Mouse (Mus musculus): ENCODE results near the gene Fhl4. TPM values are rescaled to one million over a fixed set of nuclear protein-coding genes. Genes with fewer than 3 reads are reported as not detected.

Gene Fhl4
- total RNA-seq (2014; fragmentation: Nextera tagmentation) (1.5 and 1.7 TPM in 2 replicates), total RNA-seq (2017) (1.6 and 2.0 TPM in 2 replicates), polyA plus RNA-seq (2012) (0.04 TPM in 1 of 2 replicates, not detected in the other)

- TF ChIP-seq TAL1 (conservative IDR thresholded peaks at IDR 0.05; ENCODE audit: low read depth, low read length): no peak
- no peak for TF ChIP-seq GATA2 (IDR thresholded peaks at IDR 0.05; ENCODE audit: borderline replicate concordance, low read depth, low read length)
- TF ChIP-seq CTCF (IDR thresholded peaks at IDR 0.05; ENCODE audit: low read depth, low read length): no peak
- TF ChIP-seq POLR2AphosphoS5 (IDR thresholded peaks at IDR 0.05; ENCODE audit: insufficient replicate concordance, low read depth, low read length): no peak
- ATAC-seq (ENCODE audit: extremely low read depth, insufficient number of reproducible peaks, low FRiP score, poor library complexity, severe bottlenecking): peak; percentile 64
- peak; percentile 94 for DNase-seq (ENCODE audit: low spot score)
- Histone ChIP-seq H3K4me1 (ENCODE audit: insufficient read depth, low read depth, low read length) (peaks cover 24% of the 10 kb centered on the region), H3K9me3 (replicated peaks) (no peaks in the 10 kb centered on the region), H3K4me3 (ENCODE audit: low read depth, low read length) (peak within 1 kb of the TSS; percentile 88), H3K36me3 (replicated peaks) (peaks cover 4% of the 10 kb centered on the region), H3K27me3 (ENCODE audit: insufficient read depth, low read length) (no peaks in the 10 kb centered on the region; the same call in 1 of the 2 replicates)
These were observed at the start of gene Fhl4, which contains the start of gene Tmem263 for GRCm38 (mm10) chr10:85102247-85103084. Gene Fhl4 (minus strand): TSS chr10:85102495. Gene Tmem263 (plus strand): TSS chr10:85102627.

DNA sequence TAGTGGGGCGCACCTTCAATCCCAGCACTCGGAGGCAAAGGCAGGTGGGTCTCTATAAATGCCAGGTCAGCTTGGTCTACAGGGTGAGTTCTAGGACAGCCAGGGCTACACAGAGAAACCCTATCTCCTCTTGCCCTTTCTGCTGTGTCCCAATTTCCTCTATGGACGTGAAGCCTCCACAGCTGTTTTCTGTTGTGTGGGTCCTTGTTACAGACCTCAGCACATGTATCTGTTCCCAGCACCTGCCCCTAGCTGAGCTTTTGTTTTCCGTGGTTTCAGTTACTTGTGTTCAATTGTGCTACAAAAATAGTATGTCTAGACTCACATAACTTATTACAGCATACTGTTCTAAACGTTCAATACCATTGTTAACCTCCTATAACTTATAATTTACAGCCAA is 46.9 kb upstream of the Fhl4 start:
- Histone ChIP-seq H3K9me3 (replicated peaks) (no peaks in the 10 kb centered on the region), H3K4me1 (ENCODE audit: insufficient read depth, low read depth, low read length) (no peaks in the 10 kb centered on the region), H3K4me3 (ENCODE audit: low read depth, low read length) (no peak overlapping the region), H3K27me3 (ENCODE audit: insufficient read depth, low read length) (peaks cover 4% of the 10 kb centered on the region; the same call in 1 of the 2 replicates), H3K36me3 (replicated peaks) (no peaks in the 10 kb centered on the region)
- no peak for TF ChIP-seq POLR2AphosphoS5 (IDR thresholded peaks at IDR 0.05; ENCODE audit: insufficient replicate concordance, low read depth, low read length)
- TF ChIP-seq TAL1 (conservative IDR thresholded peaks at IDR 0.05; ENCODE audit: low read depth, low read length): no peak
- TF ChIP-seq CTCF (IDR thresholded peaks at IDR 0.05; ENCODE audit: low read depth, low read length): no peak
- no peak for TF ChIP-seq GATA2 (IDR thresholded peaks at IDR 0.05; ENCODE audit: borderline replicate concordance, low read depth, low read length)
- TF ChIP-seq GATA1 (IDR thresholded peaks at IDR 0.05; ENCODE audit: borderline replicate concordance, low read length): no peak
- no peak for DNase-seq (ENCODE audit: low spot score)
- ATAC-seq (ENCODE audit: extremely low read depth, insufficient number of reproducible peaks, low FRiP score, poor library complexity, severe bottlenecking): no peak

GRCm38 (mm10) chr10:85146282-85146681 is 44.0 kb upstream of the Fhl4 start:
- Histone ChIP-seq H3K4me1 (ENCODE audit: insufficient read depth, low read depth, low read length) (no peaks in the 10 kb centered on the region), H3K4me3 (ENCODE audit: low read depth, low read length) (no peak overlapping the region), H3K27me3 (ENCODE audit: insufficient read depth, low read length) (peaks cover 4% of the 10 kb centered on the region; the same call in 1 of the 2 replicates), H3K9me3 (replicated peaks) (no peaks in the 10 kb centered on the region), H3K36me3 (replicated peaks) (no peaks in the 10 kb centered on the region)
- no peak for DNase-seq (ENCODE audit: low spot score)
- no peak for ATAC-seq (ENCODE audit: extremely low read depth, insufficient number of reproducible peaks, low FRiP score, poor library complexity, severe bottlenecking)
- no peak for TF ChIP-seq POLR2AphosphoS5 (IDR thresholded peaks at IDR 0.05; ENCODE audit: insufficient replicate concordance, low read depth, low read length)
- TF ChIP-seq GATA2 (IDR thresholded peaks at IDR 0.05; ENCODE audit: borderline replicate concordance, low read depth, low read length): no peak
- no peak for TF ChIP-seq GATA1 (IDR thresholded peaks at IDR 0.05; ENCODE audit: borderline replicate concordance, low read length)
- TF ChIP-seq TAL1 (conservative IDR thresholded peaks at IDR 0.05; ENCODE audit: low read depth, low read length): no peak
- no peak for TF ChIP-seq CTCF (IDR thresholded peaks at IDR 0.05; ENCODE audit: low read depth, low read length)

GRCm38 (mm10) chr10:85141465-85141864 is 39.2 kb upstream of the Fhl4 start:
- Histone ChIP-seq H3K4me1 (ENCODE audit: insufficient read depth, low read depth, low read length) (no peaks in the 10 kb centered on the region), H3K36me3 (replicated peaks) (no peaks in the 10 kb centered on the region), H3K27me3 (ENCODE audit: insufficient read depth, low read length) (peaks cover 6% of the 10 kb centered on the region; the same call in 1 of the 2 replicates), H3K4me3 (ENCODE audit: low read depth, low read length) (no peak overlapping the region), H3K9me3 (replicated peaks) (no peaks in the 10 kb centered on the region)
- TF ChIP-seq CTCF (IDR thresholded peaks at IDR 0.05; ENCODE audit: low read depth, low read length) (no peak), GATA1 (IDR thresholded peaks at IDR 0.05; ENCODE audit: borderline replicate concordance, low read length) (no peak), POLR2AphosphoS5 (IDR thresholded peaks at IDR 0.05; ENCODE audit: insufficient replicate concordance, low read depth, low read length) (no peak), TAL1 (conservative IDR thresholded peaks at IDR 0.05; ENCODE audit: low read depth, low read length) (no peak), GATA2 (IDR thresholded peaks at IDR 0.05; ENCODE audit: borderline replicate concordance, low read depth, low read length) (no peak)
- ATAC-seq (ENCODE audit: extremely low read depth, insufficient number of reproducible peaks, low FRiP score, poor library complexity, severe bottlenecking): no peak
- no peak for DNase-seq (ENCODE audit: low spot score)

- Histone ChIP-seq H3K36me3 (replicated peaks) (no peaks in the 10 kb centered on the region), H3K4me1 (ENCODE audit: insufficient read depth, low read depth, low read length) (no peaks in the 10 kb centered on the region), H3K4me3 (ENCODE audit: low read depth, low read length) (no peak overlapping the region), H3K27me3 (ENCODE audit: insufficient read depth, low read length) (peaks cover 5% of the 10 kb centered on the region; the same call in 1 of the 2 replicates), H3K9me3 (replicated peaks) (no peaks in the 10 kb centered on the region)
- TF ChIP-seq POLR2AphosphoS5 (IDR thresholded peaks at IDR 0.05; ENCODE audit: insufficient replicate concordance, low read depth, low read length): no peak
- DNase-seq (ENCODE audit: low spot score): no peak
- ATAC-seq (ENCODE audit: extremely low read depth, insufficient number of reproducible peaks, low FRiP score, poor library complexity, severe bottlenecking): no peak
These were observed 34.3 kb upstream of the Fhl4 start for GRCm38 (mm10) chr10:85136573-85136972.

DNA sequence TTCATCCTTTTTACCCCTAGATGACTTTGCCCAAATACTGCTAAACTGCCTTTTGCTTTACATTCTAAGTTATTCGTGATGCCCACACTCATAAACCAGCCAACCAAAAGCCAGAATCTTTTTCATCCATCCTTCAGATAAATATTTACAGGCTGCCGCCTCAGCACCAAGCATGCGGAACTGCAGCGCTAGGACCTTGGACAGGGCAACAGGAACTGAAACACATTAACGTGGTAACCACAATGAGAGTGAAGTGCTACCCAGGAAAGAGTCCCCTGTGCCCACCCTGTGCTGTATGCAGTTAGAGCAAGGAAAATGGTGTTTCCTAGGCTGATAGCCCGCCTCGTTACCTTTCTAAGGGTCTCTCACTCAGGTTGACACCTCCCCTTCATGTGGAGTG is 26.2 kb upstream of the Fhl4 start:
- 0 out of 2 replicates have a peak, but pooled peaks cover 1% of the 10 kb centered on the region for H3K27me3 ChIP-seq (ENCODE audit: insufficient read depth, low read length)
- peaks cover 25% of the 10 kb centered on the region for H3K36me3 ChIP-seq (replicated peaks)
- no peaks in the 10 kb centered on the region for H3K9me3 ChIP-seq (replicated peaks)
- no peak for TF ChIP-seq GATA1 (IDR thresholded peaks at IDR 0.05; ENCODE audit: borderline replicate concordance, low read length)
- TF ChIP-seq POLR2AphosphoS5 (IDR thresholded peaks at IDR 0.05; ENCODE audit: insufficient replicate concordance, low read depth, low read length): no peak
- TF ChIP-seq GATA2 (IDR thresholded peaks at IDR 0.05; ENCODE audit: borderline replicate concordance, low read depth, low read length): no peak
- no peak for TF ChIP-seq TAL1 (conservative IDR thresholded peaks at IDR 0.05; ENCODE audit: low read depth, low read length)
- no peak for ATAC-seq (ENCODE audit: extremely low read depth, insufficient number of reproducible peaks, low FRiP score, poor library complexity, severe bottlenecking)
- peaks cover 20% of the 10 kb centered on the region for H3K4me1 ChIP-seq (ENCODE audit: insufficient read depth, low read depth, low read length)
- H3K4me3 ChIP-seq (ENCODE audit: low read depth, low read length): peak overlapping the region; percentile 85; the same call in 1 of the 2 replicates
- DNase-seq (ENCODE audit: low spot score): no peak

Measured in G1E (cell line).